16 mouse cellular contexts compared by ENCODE assay signal in the genomic region with DNA sequence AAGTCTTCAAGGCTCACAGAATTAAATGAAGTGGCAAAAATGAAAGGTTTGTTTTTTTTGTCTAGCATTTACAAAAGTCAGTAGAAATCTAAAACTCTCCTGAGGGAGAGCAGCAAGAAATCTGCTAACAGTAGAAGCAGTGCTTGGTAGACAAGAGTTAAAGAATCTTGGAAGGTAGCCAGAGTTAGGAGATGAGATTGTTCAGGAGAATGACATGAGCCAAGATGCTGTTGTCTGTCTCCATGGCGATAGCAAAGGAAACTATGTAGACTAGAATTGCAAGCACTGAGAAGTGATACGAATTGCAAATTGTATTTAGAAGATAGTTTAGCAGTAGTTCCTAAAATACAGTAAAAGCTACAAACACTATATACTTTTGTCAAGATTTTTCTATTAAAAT. TPM values are rescaled to one million over a fixed set of nuclear protein-coding genes. Genes with fewer than 3 reads are reported as not detected.
DNase-seq lines count a peak whose midpoint lies in the region; ATAC-seq lines count a peak whose summit lies in the region.
"Had no signal": no experiment of that assay in that cellular context is flagged by ENCODE, and none has a peak within 500 bp of the region (broad histone marks: within the 10 kb centered on the region; RNA-seq: fewer than 3 reads in every experiment).

No protein-coding gene starts in this region.

- no peak for ATAC-seq in CD4-positive, CD25-positive, alpha-beta regulatory T cell, adult 4 months

- peak; percentile 10 for DNase-seq in gastrocnemius, adult 18-20 months (ENCODE audit: low spot score)
- DNase-seq in gastrocnemius, postnatal 10 days, result no peak
- peak; percentile 26 for DNase-seq in kidney, postnatal 14 days
- no peak for DNase-seq in kidney, postnatal 4 days
- DNase-seq in CD4-positive helper T cell, adult 2 months (ENCODE audit: low read depth, low spot score), result peak; percentile 4
- DNase-seq in brain, embryonic 18.5 days (ENCODE audit: low read depth, low spot score), result peak; percentile 55
- no peak for DNase-seq in ovary, postnatal 10 days (ENCODE audit: low spot score)
- DNase-seq: thymus, postnatal 36 days had no signal

RNA-seq across cellular contexts. Expression of gene Patl1, which starts 3.6 kb away (rescaled TPM):
- total RNA-seq in gastrocnemius, adult 18-20 months (2021), result 10 to 100 TPM; 23.6 to 27.3 TPM
- 10 to 100 TPM; 25.1 to 28.3 TPM for total RNA-seq in gastrocnemius, postnatal 10 days (2021)
- polyA plus RNA-seq in CD4-positive, CD25-positive, alpha-beta regulatory T cell, adult 4 months (2017; shearing (Covaris generic)), result 10 to 100 TPM; 17.6 to 18.1 TPM

RNA-seq across cellular contexts. Expression of gene Olfr1420, which starts 29.4 kb away (rescaled TPM):
- total RNA-seq in gastrocnemius, adult 18-20 months (2021), result not detected
- total RNA-seq in gastrocnemius, postnatal 10 days (2021), result not detected
- under 1 TPM in 1 of 2 experiments, not detected in 1; 0.42 TPM for polyA plus RNA-seq in CD4-positive, CD25-positive, alpha-beta regulatory T cell, adult 4 months (2017; shearing (Covaris generic))
- total RNA-seq: adrenal gland, adult 18-20 months; heart, adult 2 months; megakaryocyte-erythroid progenitor cell, adult 5-6 weeks had no signal
- polyA plus RNA-seq: cerebellum, adult 2 months; heart, adult 2 months; large intestine, adult 2 months; limb, embryonic 13.5 days; neural tube, embryonic 13.5 days had no signal

RNA-seq across cellular contexts. Expression of gene Olfr1419, which starts 40.9 kb away (rescaled TPM):
- total RNA-seq in gastrocnemius, adult 18-20 months (2021), result not detected
- total RNA-seq in gastrocnemius, postnatal 10 days (2021), result not detected
- polyA plus RNA-seq in CD4-positive, CD25-positive, alpha-beta regulatory T cell, adult 4 months (2017; shearing (Covaris generic)), result not detected
- total RNA-seq: adrenal gland, adult 18-20 months; heart, adult 2 months; megakaryocyte-erythroid progenitor cell, adult 5-6 weeks had no signal
- polyA plus RNA-seq: heart, adult 2 months; large intestine, adult 2 months; limb, embryonic 13.5 days; neural tube, embryonic 13.5 days had no signal

RNA-seq across cellular contexts. Expression of gene Osbp, which starts 49.9 kb away (rescaled TPM):
- 10 to 100 TPM; 53.4 to 56.3 TPM for total RNA-seq in gastrocnemius, adult 18-20 months (2021)
- 10 to 100 TPM; 77.5 to 77.9 TPM for total RNA-seq in gastrocnemius, postnatal 10 days (2021)
- polyA plus RNA-seq in CD4-positive, CD25-positive, alpha-beta regulatory T cell, adult 4 months (2017; shearing (Covaris generic)), result 1 to 10 TPM; 5.5 to 8.0 TPM

RNA-seq across cellular contexts. Expression of gene Olfr1418, which starts 54.9 kb away (rescaled TPM):
- not detected for total RNA-seq in gastrocnemius, adult 18-20 months (2021)
- not detected for total RNA-seq in gastrocnemius, postnatal 10 days (2021)
- polyA plus RNA-seq in CD4-positive, CD25-positive, alpha-beta regulatory T cell, adult 4 months (2017; shearing (Covaris generic)), result not detected
- total RNA-seq: adrenal gland, adult 18-20 months; heart, adult 2 months; megakaryocyte-erythroid progenitor cell, adult 5-6 weeks had no signal
- polyA plus RNA-seq: cerebellum, adult 2 months; heart, adult 2 months; large intestine, adult 2 months; limb, embryonic 13.5 days; neural tube, embryonic 13.5 days had no signal

Comparison
In these comparisons a context has a peak if more than half of its experiments do, and no peak if none do; other contexts are left out.
1. DNase-seq: peak in gastrocnemius, adult 18-20 months (single experiment), kidney, postnatal 14 days (single experiment), CD4-positive helper T cell, adult 2 months (single experiment) and brain, embryonic 18.5 days (single experiment); none in gastrocnemius, postnatal 10 days (single experiment), kidney, postnatal 4 days (0 of 2) and ovary, postnatal 10 days (single experiment).